Mouse (Mus musculus) megakaryocyte, embryonic 14.5 days (primary cell): ENCODE measurements around the gene Aqp5. TPM values are rescaled to one million over a fixed set of nuclear protein-coding genes. Genes with fewer than 3 reads are reported as not detected.

Source experiments
- H3K27me3 ChIP-seq: replicated peaks from 2 replicates; pipeline ENCODE3; 2012; ENCODE audit warnings: inconsistent platforms
- H3K36me3 ChIP-seq: replicated peaks from 2 replicates; pipeline ENCODE3; 2012; ENCODE audit warnings: low read length, inconsistent platforms, mixed read lengths
- H3K4me1 ChIP-seq: 2 replicates; pipeline ENCODE4 v1.6.1; 2012; ENCODE audit warnings: inconsistent platforms
- H3K4me3 ChIP-seq: replicated peaks from 2 replicates; pipeline ENCODE3; 2012; ENCODE audit warnings: moderate library complexity, mild to moderate bottlenecking, inconsistent platforms
- H3K9me3 ChIP-seq: 2 replicates; pipeline ENCODE4 v1.6.1; 2012; ENCODE audit warnings: inconsistent platforms
- FLI1 ChIP-seq: IDR thresholded peaks from 2 replicates; pipeline ENCODE4 v1.6.1; 2012; ENCODE audit warnings: low read length, inconsistent platforms, mixed read lengths
- GATA1 ChIP-seq: IDR thresholded peaks from 3 replicates; pipeline ENCODE4 v1.6.1; 2012; ENCODE audit warnings: mixed read lengths, low read length, inconsistent platforms, borderline replicate concordance
- polyA plus RNA-seq: library from polyadenylated mRNA; stranded (reverse); fragments of >175 nt; gene quantifications from 2 replicates; pipeline ENCODE4 v1.2.3, GENCODE M21; 2012; ENCODE audit warnings: low replicate concordance; ENCODE audit not compliant: insufficient read depth

Gene Aqp5
- polyA plus RNA-seq, 1 experiment, result not detected

GRCm38 (mm10) chr15:99592877-99593276 lies 2.3 kb downstream of the Aqp5 start:
- no peak for TF ChIP-seq FLI1
- TF ChIP-seq GATA1, result no peak
- H3K4me3 ChIP-seq, result no peak overlapping the region
- no peaks in the 10 kb centered on the region for H3K36me3 ChIP-seq
- H3K4me1 ChIP-seq, result peaks cover 11% of the 10 kb centered on the region
- peaks cover 7% of the 10 kb centered on the region; the same call in 1 of the 2 replicates for H3K9me3 ChIP-seq
- peaks cover 97% of the 10 kb centered on the region for H3K27me3 ChIP-seq

- no peak for TF ChIP-seq FLI1
- TF ChIP-seq GATA1, result no peak
- H3K4me1 ChIP-seq, result peaks cover 11% of the 10 kb centered on the region; the same call in 1 of the 2 replicates
- no peaks in the 10 kb centered on the region for H3K36me3 ChIP-seq
- H3K27me3 ChIP-seq, result peaks cover 92% of the 10 kb centered on the region
- H3K4me3 ChIP-seq, result no peak overlapping the region
- peaks cover 7% of the 10 kb centered on the region; the same call in 1 of the 2 replicates for H3K9me3 ChIP-seq
Measured at GRCm38 (mm10) chr15:99594951-99595350, 4.4 kb downstream of the Aqp5 start.

DNA sequence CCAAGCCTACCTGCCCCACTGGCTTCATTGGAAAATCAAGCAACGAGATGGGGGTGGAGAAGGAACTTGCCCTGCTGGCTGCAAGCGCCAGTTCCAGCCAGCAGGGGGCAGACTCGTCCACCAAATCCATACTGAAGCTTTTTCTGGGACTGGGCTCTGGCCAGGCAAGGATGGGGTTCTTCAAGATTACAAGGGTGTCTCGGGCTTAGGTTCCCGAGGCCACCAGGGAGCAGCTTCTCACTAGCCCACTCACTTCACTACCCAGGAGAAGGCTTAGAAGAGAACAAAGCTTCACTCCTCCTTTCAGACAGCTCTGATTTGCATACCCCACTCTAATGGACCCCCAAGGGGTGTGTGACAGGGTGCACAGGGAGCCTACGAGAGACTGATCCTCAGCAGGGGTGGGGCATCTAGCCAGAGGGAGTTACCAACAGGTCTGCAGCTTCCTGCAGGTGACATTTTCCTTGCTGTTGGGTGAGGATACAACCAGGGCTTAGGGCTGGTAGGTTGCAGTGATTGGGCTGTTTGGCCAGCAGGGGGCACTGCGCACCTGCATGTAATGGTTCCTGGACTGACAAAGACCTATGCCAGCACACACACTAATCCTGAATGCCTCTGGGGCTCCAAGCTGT lies 5.6 kb downstream of the Aqp5 start:
- Histone ChIP-seq H3K27me3 (peaks cover 92% of the 10 kb centered on the region), H3K36me3 (no peaks in the 10 kb centered on the region)

GRCm38 (mm10) chr15:99596841-99597240 lies 6.3 kb downstream of the Aqp5 start:
- H3K4me3 ChIP-seq, result no peak overlapping the region
- H3K9me3 ChIP-seq, result no peaks in the 10 kb centered on the region
- H3K4me1 ChIP-seq, result peaks cover 5% of the 10 kb centered on the region; the same call in 1 of the 2 replicates
- H3K27me3 ChIP-seq, result peaks cover 92% of the 10 kb centered on the region
- no peaks in the 10 kb centered on the region for H3K36me3 ChIP-seq
- TF ChIP-seq FLI1 (no peak), GATA1 (no peak)

More for the DNA sequence above, 5.6 kb downstream of the Aqp5 start:
- TF ChIP-seq FLI1, result no peak
- no peak for TF ChIP-seq GATA1
- H3K4me3 ChIP-seq, result no peak overlapping the region
- H3K9me3 ChIP-seq, result 0 out of 2 replicates have a peak, but pooled peaks cover 3% of the 10 kb centered on the region
- peaks cover 5% of the 10 kb centered on the region; the same call in 1 of the 2 replicates for H3K4me1 ChIP-seq

DNA sequence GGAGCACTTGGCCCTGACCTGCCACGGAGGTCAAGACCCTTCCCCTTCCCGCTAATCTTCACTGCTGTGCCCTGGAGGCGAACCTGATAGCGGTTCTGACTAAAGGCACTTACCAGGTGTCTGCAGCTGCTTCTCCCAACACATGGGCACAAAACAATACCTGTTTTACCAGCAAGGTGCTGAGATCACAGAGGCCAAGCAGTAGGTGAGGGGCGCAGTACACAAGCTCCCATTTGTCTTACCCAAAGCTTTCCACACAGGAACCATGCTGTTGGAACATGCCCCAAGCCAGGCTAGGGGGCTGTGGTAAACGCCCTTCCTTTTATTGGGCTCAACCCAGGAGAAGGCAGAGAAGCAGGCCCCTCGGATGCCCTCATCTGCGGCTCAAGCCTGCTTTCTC lies 7.0 kb downstream of the Aqp5 start:
- H3K27me3 ChIP-seq, result peaks cover 91% of the 10 kb centered on the region
- peaks cover 5% of the 10 kb centered on the region; the same call in 1 of the 2 replicates for H3K4me1 ChIP-seq
- TF ChIP-seq FLI1, result no peak
- H3K36me3 ChIP-seq, result no peaks in the 10 kb centered on the region
- no peaks in the 10 kb centered on the region for H3K9me3 ChIP-seq
- H3K4me3 ChIP-seq, result no peak overlapping the region

GRCm38 (mm10) chr15:99599245-99600070 lies 8.9 kb downstream of the Aqp5 start:
- Histone ChIP-seq H3K36me3 (no peaks in the 10 kb centered on the region), H3K4me1 (peaks cover 5% of the 10 kb centered on the region; the same call in 1 of the 2 replicates)
- TF ChIP-seq FLI1 (no peak), GATA1 (no peak)

GRCm38 (mm10) chr15:99600986-99601822 lies 10.6 kb downstream of the Aqp5 start, which contains the start of gene Aqp6:
Aqp6 (plus strand) TSS chr15:99601400.
- TF ChIP-seq GATA1 (no peak), FLI1 (no peak)
- peaks cover 90% of the 10 kb centered on the region for H3K27me3 ChIP-seq

More at GRCm38 (mm10) chr15:99599245-99600070, 8.9 kb downstream of the Aqp5 start:
- Histone ChIP-seq H3K4me3 (no peak overlapping the region), H3K27me3 (peaks cover 90% of the 10 kb centered on the region), H3K9me3 (no peaks in the 10 kb centered on the region)

DNA sequence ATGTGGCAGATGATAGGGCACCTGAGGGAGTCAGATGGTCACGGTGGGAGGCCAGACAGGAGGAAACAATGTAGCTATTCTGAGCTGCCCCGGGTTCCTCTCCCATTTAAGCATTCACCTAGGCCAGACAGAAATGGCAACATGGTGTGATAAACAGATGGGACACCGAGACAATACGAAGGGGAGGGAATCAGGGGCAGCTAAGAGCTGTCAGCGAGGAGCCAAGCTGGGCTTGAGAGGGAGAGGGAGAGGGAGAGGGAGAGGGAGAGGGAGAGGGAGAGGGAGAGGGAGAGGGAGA lies 11.2 kb downstream of the Aqp5 start:
- Histone ChIP-seq H3K27me3 (peaks cover 91% of the 10 kb centered on the region), H3K4me3 (no peak overlapping the region)
- TF ChIP-seq GATA1, result no peak
- TF ChIP-seq FLI1, result no peak

More at GRCm38 (mm10) chr15:99600986-99601822, 10.6 kb downstream of the Aqp5 start, which contains the start of gene Aqp6:
- Histone ChIP-seq H3K4me1 (peaks cover 3% of the 10 kb centered on the region; the same call in 1 of the 2 replicates), H3K9me3 (no peaks in the 10 kb centered on the region), H3K36me3 (no peaks in the 10 kb centered on the region), H3K4me3 (no peak within 1 kb of the TSS)

GRCm38 (mm10) chr15:99602206-99602820 lies 11.7 kb downstream of the Aqp5 start:
- Histone ChIP-seq H3K9me3 (no peaks in the 10 kb centered on the region), H3K36me3 (no peaks in the 10 kb centered on the region), H3K4me3 (no peak overlapping the region), H3K4me1 (no peaks in the 10 kb centered on the region), H3K27me3 (peaks cover 91% of the 10 kb centered on the region)
- TF ChIP-seq FLI1 (no peak), GATA1 (no peak)

More for the DNA sequence above, 11.2 kb downstream of the Aqp5 start:
- no peaks in the 10 kb centered on the region for H3K36me3 ChIP-seq
- no peaks in the 10 kb centered on the region for H3K4me1 ChIP-seq
- no peaks in the 10 kb centered on the region for H3K9me3 ChIP-seq
